Mouse (Mus musculus) kidney, adult 9 months (tissue): ENCODE measurements around the gene Mpo.

Experiments used
- DNase-seq: peaks from one replicate; pipeline ENCODE4 v3.0.0; 2022

Gene Mpo

GRCm38 (mm10) chr11:87758161-87758911 lies 35.0 kb upstream of the Mpo start:
- no peak for DNase-seq

GRCm38 (mm10) chr11:87758957-87759608 lies 34.3 kb upstream of the Mpo start:
- DNase-seq: no peak

- DNase-seq: no peak
Observed at GRCm38 (mm10) chr11:87759609-87760005, 33.8 kb upstream of the Mpo start.

GRCm38 (mm10) chr11:87760301-87761081 lies 32.9 kb upstream of the Mpo start, which contains the start of gene Tspoap1:
Gene Tspoap1 (plus strand): TSS chr11:87760541.
- DNase-seq: no peak

GRCm38 (mm10) chr11:87761181-87761721 lies 32.1 kb upstream of the Mpo start:
- no peak for DNase-seq

GRCm38 (mm10) chr11:87761806-87762701 lies 31.3 kb upstream of the Mpo start:
- DNase-seq: no peak

- no peak for DNase-seq
Observed at GRCm38 (mm10) chr11:87762702-87763385, 30.5 kb upstream of the Mpo start.

- DNase-seq: peak; percentile 57
Observed at GRCm38 (mm10) chr11:87763511-87763987, 29.8 kb upstream of the Mpo start.

- DNase-seq: no peak
Observed at GRCm38 (mm10) chr11:87763988-87764876, 29.1 kb upstream of the Mpo start.

- no peak for DNase-seq
Observed at GRCm38 (mm10) chr11:87768745-87769144, 24.6 kb upstream of the Mpo start.

- DNase-seq: peak; percentile 76
Observed at GRCm38 (mm10) chr11:87770989-87771388, 22.4 kb upstream of the Mpo start.

GRCm38 (mm10) chr11:87772354-87772753 lies 21.0 kb upstream of the Mpo start:
- no peak for DNase-seq

GRCm38 (mm10) chr11:87778100-87778765 lies 15.1 kb upstream of the Mpo start:
- DNase-seq: peak; percentile 87

- DNase-seq: no peak
Observed at GRCm38 (mm10) chr11:87778915-87779314, 14.5 kb upstream of the Mpo start.

- DNase-seq: no peak
Observed at GRCm38 (mm10) chr11:87779392-87779791, 14.0 kb upstream of the Mpo start.

- DNase-seq: no peak
Observed at GRCm38 (mm10) chr11:87780130-87780529, 13.3 kb upstream of the Mpo start.

- DNase-seq: no peak
Observed at GRCm38 (mm10) chr11:87790088-87790487, 3.3 kb upstream of the Mpo start.

- no peak for DNase-seq
Observed at GRCm38 (mm10) chr11:87801711-87802275, 8.4 kb downstream of the Mpo start.

- no peak for DNase-seq
Observed at GRCm38 (mm10) chr11:87802621-87803020, 9.2 kb downstream of the Mpo start.
